Mouse (Mus musculus): ENCODE measurements around the gene Kcnip1. TPM values are rescaled to one million over a fixed set of nuclear protein-coding genes. Genes with fewer than 3 reads are reported as not detected.

Gene Kcnip1
- 1.7 TPM for polyA plus RNA-seq (2015; fragmentation: Illumina TruSeq; extraction: RNeasy Lipid Tissue Mini Kit (QIAGEN cat#74804); ENCODE audit: insufficient read depth, low read depth, low replicate concordance)

DNA sequence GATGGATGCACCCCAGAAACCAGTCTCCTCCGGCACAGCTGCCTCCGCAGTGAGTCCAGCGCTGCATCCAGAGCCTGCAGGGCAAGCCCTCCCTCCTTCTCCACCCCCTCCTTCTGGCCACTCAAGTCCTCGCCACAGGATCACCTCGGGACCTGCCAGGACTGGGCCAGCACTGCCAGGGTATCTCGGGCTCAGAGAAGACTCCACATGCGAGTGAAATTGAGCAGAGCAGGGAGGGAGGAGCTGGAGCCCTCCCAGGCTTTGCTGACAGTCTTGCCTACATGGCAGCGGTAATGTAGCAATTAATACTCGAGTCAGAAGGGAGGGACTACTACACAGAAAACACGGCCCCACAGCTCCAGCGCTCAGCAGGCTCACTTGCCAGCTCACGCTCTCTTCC lies at the start of gene Kcnip1:
Gene Kcnip1, minus strand, starts transcription at position 215 of the 400 bp plus-strand sequence.

GRCm38 (mm10) chr11:33962688-33963407 lies 30.1 kb downstream of the Kcnip1 start, which contains the start of gene Kcnmb1:
Kcnmb1 (plus strand) TSS chr11:33963013.

GRCm38 (mm10) chr11:33598986-33599385 lies 394.0 kb downstream of the Kcnip1 start, which contains the start of gene D130052B06Rik:
D130052B06Rik (plus strand) TSS chr11:33599302.

Other genes with a start within 250 kb of the Kcnip1 start
- gene Kcnmb1, start 30.1 kb downstream of the Kcnip1 start, polyA plus RNA-seq (2015; fragmentation: Illumina TruSeq; extraction: RNeasy Lipid Tissue Mini Kit (QIAGEN cat#74804); ENCODE audit: insufficient read depth, low read depth, low replicate concordance): 0.63 TPM
- gene Lcp2, start 53.8 kb upstream of the Kcnip1 start, polyA plus RNA-seq (2015; fragmentation: Illumina TruSeq; extraction: RNeasy Lipid Tissue Mini Kit (QIAGEN cat#74804); ENCODE audit: insufficient read depth, low read depth, low replicate concordance): 0.79 TPM
- gene 4930469K13Rik, start 105.4 kb upstream of the Kcnip1 start, polyA plus RNA-seq (2015; fragmentation: Illumina TruSeq; extraction: RNeasy Lipid Tissue Mini Kit (QIAGEN cat#74804); ENCODE audit: insufficient read depth, low read depth, low replicate concordance): not detected
- not detected for gene Foxi1, start 214.9 kb upstream of the Kcnip1 start, polyA plus RNA-seq (2015; fragmentation: Illumina TruSeq; extraction: RNeasy Lipid Tissue Mini Kit (QIAGEN cat#74804); ENCODE audit: insufficient read depth, low read depth, low replicate concordance)